Mouse (Mus musculus): ENCODE measurements around the gene Card6.

- TF ChIP-seq CTCF (IDR thresholded peaks at IDR 0.05 in 2 of 3, conservative IDR thresholded peaks at IDR 0.05 in 1 of 3; ENCODE audit: control insufficient read depth in 1 of 3, insufficient read depth in 1 of 3, low read depth in 2 of 3, low read length in 3 of 3, poor library complexity in 1 of 3, severe bottlenecking in 1 of 3) (no peak), HCFC1 (IDR thresholded peaks at IDR 0.05; ENCODE audit: low read depth, low read length) (no peak), MAX (IDR thresholded peaks at IDR 0.05; ENCODE audit: low read length) (no peak), TCF12 (IDR thresholded peaks at IDR 0.05; ENCODE audit: low read depth, low read length) (no peak), NRF1 (IDR thresholded peaks at IDR 0.05; ENCODE audit: insufficient read depth, low read depth, low read length, poor library complexity, severe bottlenecking) (no peak), NELFE (IDR thresholded peaks at IDR 0.05; ENCODE audit: low read depth, low read length) (no peak), MEF2A (IDR thresholded peaks at IDR 0.05; ENCODE audit: extremely low read depth, insufficient replicate concordance, low read depth, low read length, poor library complexity, severe bottlenecking) (no peak), MXI1 (IDR thresholded peaks at IDR 0.05; ENCODE audit: low read depth, low read length) (no peak), CHD1 (IDR thresholded peaks at IDR 0.05; ENCODE audit: low read depth, low read length) (no peak), ZC3H11A (IDR thresholded peaks at IDR 0.05; ENCODE audit: low read depth, low read length) (no peak), POLR2A (IDR thresholded peaks at IDR 0.05; ENCODE audit: control insufficient read depth in 1 of 2, insufficient read depth in 1 of 2, low read depth in 1 of 2, low read length in 2 of 2, poor library complexity in 1 of 2) (no peak)
Measured at GRCm38 (mm10) chr15:5112651-5113050, 4.3 kb upstream of the Card6 start.

Data from MEL (cell line).